Mouse (Mus musculus) heart, adult 2 months (tissue): Measurements from ENCODE around the gene Rgl1.

ENCODE experiments used
- CTCF ChIP-seq: fragments of 200-600 bp; IDR thresholded peaks from 2 replicates; pipeline ENCODE4 v1.8.1; 2022; ENCODE audit warnings: antibody characterized with exemption, mild to moderate bottlenecking, moderate library complexity
- EP300 ChIP-seq: fragments of 200-500 bp; IDR thresholded peaks from 2 replicates; pipeline ENCODE4 v1.6.1; 2011; ENCODE audit warnings: low read depth, low read length, control low read depth; ENCODE audit not compliant: insufficient read depth

- TF ChIP-seq CTCF (no peak), EP300 (no peak)
These were observed 150.0 kb downstream of the Rgl1 start for GRCm38 (mm10) chr1:152615987-152616776.
